Mouse (Mus musculus): ENCODE data around the gene Gm11037.
"Not testable (repeated sequence)": the region's sequence is repeated elsewhere in the genome, so short reads cannot be mapped to it uniquely, and the experiment has no call there.

Gene Gm11037

GRCm38 (mm10) chr2:131132930-131133547 lies at the start of gene Gm11037:
Gm11037 (plus strand) TSS chr2:131133497.
- no peak for DNase-seq (ENCODE audit: low spot score)

GRCm38 (mm10) chr2:131084206-131084605 lies 49.1 kb upstream of the Gm11037 start:
- no peak for DNase-seq (ENCODE audit: low spot score)

GRCm38 (mm10) chr2:131086667-131087390 lies 46.5 kb upstream of the Gm11037 start, which contains the start of gene Siglec1:
Siglec1 (minus strand) TSS chr2:131086765.
- DNase-seq (ENCODE audit: low spot score) = peak; percentile 24

- DNase-seq (ENCODE audit: low spot score) = no peak
Measured at GRCm38 (mm10) chr2:131088581-131088980, 44.7 kb upstream of the Gm11037 start.

GRCm38 (mm10) chr2:131089634-131090033 lies 43.7 kb upstream of the Gm11037 start:
- peak; percentile 31 for DNase-seq (ENCODE audit: low spot score)

- DNase-seq (ENCODE audit: low spot score) = peak; percentile 43
Measured at GRCm38 (mm10) chr2:131090852-131091251, 42.4 kb upstream of the Gm11037 start.

GRCm38 (mm10) chr2:131093577-131093976 lies 39.7 kb upstream of the Gm11037 start:
- DNase-seq (ENCODE audit: low spot score) = no peak

- DNase-seq (ENCODE audit: low spot score) = peak; percentile 84
Measured at GRCm38 (mm10) chr2:131094823-131095222, 38.5 kb upstream of the Gm11037 start.

- DNase-seq (ENCODE audit: low spot score) = peak; percentile 82
Measured at GRCm38 (mm10) chr2:131096101-131096795, 37.0 kb upstream of the Gm11037 start.

- DNase-seq (ENCODE audit: low spot score) = no peak
Measured at GRCm38 (mm10) chr2:131097087-131097486, 36.2 kb upstream of the Gm11037 start.

- no peak for DNase-seq (ENCODE audit: low spot score)
Measured at GRCm38 (mm10) chr2:131101530-131101929, 31.8 kb upstream of the Gm11037 start.

GRCm38 (mm10) chr2:131104021-131104420 lies 29.3 kb upstream of the Gm11037 start:
- DNase-seq (ENCODE audit: low spot score) = no peak

GRCm38 (mm10) chr2:131105061-131105460 lies 28.2 kb upstream of the Gm11037 start:
- DNase-seq (ENCODE audit: low spot score) = not testable (repeated sequence)

- DNase-seq (ENCODE audit: low spot score) = no peak
Measured at GRCm38 (mm10) chr2:131105989-131106388, 27.3 kb upstream of the Gm11037 start.

GRCm38 (mm10) chr2:131118968-131119574 lies 14.2 kb upstream of the Gm11037 start:
- DNase-seq (ENCODE audit: low spot score) = no peak

GRCm38 (mm10) chr2:131124166-131124565 lies 9.1 kb upstream of the Gm11037 start:
- DNase-seq (ENCODE audit: low spot score) = no peak

- no peak for DNase-seq (ENCODE audit: low spot score)
Measured at GRCm38 (mm10) chr2:131125157-131125963, 7.9 kb upstream of the Gm11037 start.

GRCm38 (mm10) chr2:131125964-131126815 lies 7.1 kb upstream of the Gm11037 start:
- no peak for DNase-seq (ENCODE audit: low spot score)

GRCm38 (mm10) chr2:131127161-131127730 lies 6.1 kb upstream of the Gm11037 start, which contains the start of gene Hspa12b:
Hspa12b (plus strand) TSS chr2:131127280.
- peak; percentile 56 for DNase-seq (ENCODE audit: low spot score)

GRCm38 (mm10) chr2:131128211-131128610 lies 5.1 kb upstream of the Gm11037 start:
- DNase-seq (ENCODE audit: low spot score) = peak; percentile 57
